Comparison of ENCODE assay signal across 8 mouse cellular contexts in the genomic region with DNA sequence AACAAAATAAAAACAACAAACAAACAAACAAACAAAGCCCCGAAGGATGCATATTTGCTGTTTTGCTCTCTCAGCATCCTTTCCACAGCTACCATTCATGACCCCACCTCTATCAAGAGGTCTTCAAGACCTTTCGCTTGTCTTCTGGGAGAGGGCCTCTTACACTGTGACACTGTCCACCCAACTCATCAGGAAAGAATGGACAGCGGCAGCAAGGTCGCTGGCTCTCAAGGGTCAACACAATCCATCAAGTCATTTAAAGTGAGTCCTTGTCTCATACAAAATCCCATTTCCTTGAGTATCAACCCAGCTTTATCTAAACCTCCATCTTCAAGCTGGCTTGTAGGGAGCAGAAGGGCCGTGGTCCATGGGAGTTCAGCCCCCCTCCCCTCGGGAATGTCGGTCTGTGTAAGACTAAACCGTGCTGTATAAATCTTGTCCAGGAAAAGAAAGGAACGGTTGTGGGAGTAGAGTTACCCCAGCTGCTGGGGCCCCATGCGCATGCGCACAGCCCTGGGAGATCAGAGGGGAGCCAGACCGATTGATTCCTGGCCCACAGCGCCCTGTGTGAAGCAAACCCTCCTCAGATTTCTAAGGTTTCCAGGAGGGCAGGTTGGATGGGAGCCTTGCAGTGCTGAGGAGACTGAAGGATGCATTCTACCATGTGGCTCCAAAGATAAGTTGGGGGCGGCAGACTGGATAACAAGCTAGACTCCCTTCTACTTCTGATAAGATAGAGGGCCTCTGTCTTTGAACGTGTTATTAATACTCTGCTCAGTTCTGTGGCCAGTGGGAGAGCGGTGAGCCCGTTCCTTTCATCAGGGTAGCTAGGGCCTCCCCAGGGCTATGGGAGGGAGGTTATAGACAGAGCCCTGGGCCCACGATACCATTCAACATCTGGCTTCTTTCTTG.
DNase-seq lines count a peak whose midpoint lies in the region; ATAC-seq and TF ChIP-seq lines count a peak whose summit lies in the region.

No protein-coding gene starts in this region.

- H3K4me3 ChIP-seq in forebrain, embryonic 16.5 days (replicated peaks; ENCODE audit: low read length) = no peak overlapping the region
- H3K4me3 ChIP-seq in intestine, embryonic 14.5 days (ENCODE audit: low read depth, low read length) = peak overlapping the region; percentile 24
- no peak overlapping the region for H3K4me3 ChIP-seq in liver, postnatal 0 days (ENCODE audit: low read depth, low read length)
- H3K4me3 ChIP-seq in neural tube, embryonic 15.5 days (replicated peaks) = no peak overlapping the region

- WGBS in forebrain, embryonic 16.5 days = 35% methylated on average over 18 of the region's 18 CpGs
- WGBS in intestine, embryonic 14.5 days = 18% methylated on average over 18 of the region's 18 CpGs
- WGBS in liver, postnatal 0 days (ENCODE audit: insufficient replicate concordance) = 38% methylated on average over 18 of the region's 18 CpGs
- WGBS in neural tube, embryonic 15.5 days = 17% methylated on average over 18 of the region's 18 CpGs

- no peaks in the 10 kb centered on the region for H3K36me3 ChIP-seq in forebrain, embryonic 16.5 days (ENCODE audit: control insufficient read depth, insufficient read depth)
- no peaks in the 10 kb centered on the region for H3K36me3 ChIP-seq in intestine, embryonic 14.5 days (ENCODE audit: control insufficient read depth, insufficient read depth, low read length)
- no peaks in the 10 kb centered on the region for H3K36me3 ChIP-seq in liver, postnatal 0 days (replicated peaks; ENCODE audit: insufficient read depth, low read length)
- H3K36me3 ChIP-seq in neural tube, embryonic 15.5 days = no peaks in the 10 kb centered on the region

- H3K27ac ChIP-seq in forebrain, embryonic 16.5 days (ENCODE audit: low read length) = no peak overlapping the region
- peak overlapping the region; percentile 78 for H3K27ac ChIP-seq in intestine, embryonic 14.5 days (ENCODE audit: low read depth)
- H3K27ac ChIP-seq in liver, postnatal 0 days (ENCODE audit: low read depth) = no peak overlapping the region
- H3K27ac ChIP-seq in neural tube, embryonic 15.5 days (replicated peaks) = no peak overlapping the region

- no peak overlapping the region for H3K4me2 ChIP-seq in forebrain, embryonic 16.5 days (ENCODE audit: low read length)
- peak overlapping the region; percentile 42 for H3K4me2 ChIP-seq in intestine, embryonic 14.5 days (ENCODE audit: low read length)
- H3K4me2 ChIP-seq in liver, postnatal 0 days (ENCODE audit: low read depth, low read length) = peak overlapping the region; percentile 23
- H3K4me2 ChIP-seq in neural tube, embryonic 15.5 days = peak overlapping the region; percentile 16

- no peaks in the 10 kb centered on the region for H3K9me3 ChIP-seq in forebrain, embryonic 16.5 days (ENCODE audit: control insufficient read depth, low read length)
- H3K9me3 ChIP-seq in intestine, embryonic 14.5 days (ENCODE audit: control insufficient read depth, low read length) = no peaks in the 10 kb centered on the region
- H3K9me3 ChIP-seq in liver, postnatal 0 days (ENCODE audit: low read length) = no peaks in the 10 kb centered on the region
- H3K9me3 ChIP-seq in neural tube, embryonic 15.5 days (replicated peaks) = no peaks in the 10 kb centered on the region

- no peaks in the 10 kb centered on the region for H3K27me3 ChIP-seq in forebrain, embryonic 16.5 days (replicated peaks; ENCODE audit: control insufficient read depth, insufficient read depth, low read length)
- H3K27me3 ChIP-seq in intestine, embryonic 14.5 days (replicated peaks; ENCODE audit: control insufficient read depth, insufficient read depth, low read length) = no peaks in the 10 kb centered on the region
- no peaks in the 10 kb centered on the region for H3K27me3 ChIP-seq in liver, postnatal 0 days (ENCODE audit: insufficient read depth, low read length)
- H3K27me3 ChIP-seq in neural tube, embryonic 15.5 days (replicated peaks) = no peaks in the 10 kb centered on the region

- ATAC-seq in forebrain, embryonic 16.5 days = peak; percentile 51
- ATAC-seq in intestine, embryonic 14.5 days (replicated peaks; ENCODE audit: low FRiP score, low TSS enrichment, low read depth) = peak; percentile 86
- peak; percentile 64 for ATAC-seq in liver, postnatal 0 days
- ATAC-seq in neural tube, embryonic 15.5 days (ENCODE audit: low FRiP score) = peak; percentile 48

- DNase-seq in cerebellum, postnatal 14 days = peak; percentile 33 to 35
- no peak for DNase-seq in cerebellum, postnatal 4 days (ENCODE audit: low spot score in 2 of 2)
- DNase-seq in intestine, embryonic 14.5 days (ENCODE audit: low spot score) = peak; percentile 83
- DNase-seq in liver, postnatal 0 days = peak; percentile 23
- no peak for DNase-seq in layer of hippocampus, adult 9-11 months
- DNase-seq in layer of hippocampus, adult 18-20 months (ENCODE audit: low spot score in 2 of 2) = no peak

- no peak for TF ChIP-seq CTCF in liver, postnatal 0 days (IDR thresholded peaks at IDR 0.05; ENCODE audit: low read depth)

- H3K9ac ChIP-seq in forebrain, embryonic 16.5 days (replicated peaks; ENCODE audit: low read depth, low read length) = 0 out of 2 replicates have a peak overlapping the region, but pooled peaks have one; percentile 17
- peak overlapping the region; percentile 33; the same call in 1 of the 2 replicates for H3K9ac ChIP-seq in intestine, embryonic 14.5 days (ENCODE audit: low read length)
- no peak overlapping the region for H3K9ac ChIP-seq in liver, postnatal 0 days (replicated peaks)
- no peak overlapping the region for H3K9ac ChIP-seq in neural tube, embryonic 15.5 days (replicated peaks)

- peak; percentile 71; the same call in 1 of the 2 replicates for TF ChIP-seq EP300 in liver, postnatal 0 days (IDR thresholded peaks at IDR 0.05; ENCODE audit: low read depth)

- peaks cover 11% of the 10 kb centered on the region for H3K4me1 ChIP-seq in forebrain, embryonic 16.5 days (replicated peaks; ENCODE audit: control insufficient read depth, insufficient read depth, low read length)
- H3K4me1 ChIP-seq in intestine, embryonic 14.5 days (replicated peaks; ENCODE audit: control insufficient read depth, insufficient read depth, low read length) = peaks cover 16% of the 10 kb centered on the region
- no peaks in the 10 kb centered on the region for H3K4me1 ChIP-seq in liver, postnatal 0 days (ENCODE audit: insufficient read depth)
- peaks cover 32% of the 10 kb centered on the region for H3K4me1 ChIP-seq in neural tube, embryonic 15.5 days

Comparison
In these comparisons a context has a peak if more than half of its experiments do, and no peak if none do; other contexts are left out.
1. DNase-seq: peak in cerebellum, postnatal 14 days (2 of 2), intestine, embryonic 14.5 days (single experiment) and liver, postnatal 0 days (single experiment); none in cerebellum, postnatal 4 days (0 of 2), layer of hippocampus, adult 9-11 months (single experiment) and layer of hippocampus, adult 18-20 months (0 of 2).
2. H3K9ac ChIP-seq: peak in forebrain, embryonic 16.5 days (single experiment) and intestine, embryonic 14.5 days (single experiment); none in liver, postnatal 0 days (single experiment) and neural tube, embryonic 15.5 days (single experiment).
3. Peak in every context shown above with its lines, with median percentiles within 50 percentile points of each other: ATAC-seq.